Mouse (Mus musculus): ENCODE data around the gene Smc1a.
A peak's percentile ranks its signal among the peaks of the same experiment; 100 is the strongest.

Gene Smc1a

DNA sequence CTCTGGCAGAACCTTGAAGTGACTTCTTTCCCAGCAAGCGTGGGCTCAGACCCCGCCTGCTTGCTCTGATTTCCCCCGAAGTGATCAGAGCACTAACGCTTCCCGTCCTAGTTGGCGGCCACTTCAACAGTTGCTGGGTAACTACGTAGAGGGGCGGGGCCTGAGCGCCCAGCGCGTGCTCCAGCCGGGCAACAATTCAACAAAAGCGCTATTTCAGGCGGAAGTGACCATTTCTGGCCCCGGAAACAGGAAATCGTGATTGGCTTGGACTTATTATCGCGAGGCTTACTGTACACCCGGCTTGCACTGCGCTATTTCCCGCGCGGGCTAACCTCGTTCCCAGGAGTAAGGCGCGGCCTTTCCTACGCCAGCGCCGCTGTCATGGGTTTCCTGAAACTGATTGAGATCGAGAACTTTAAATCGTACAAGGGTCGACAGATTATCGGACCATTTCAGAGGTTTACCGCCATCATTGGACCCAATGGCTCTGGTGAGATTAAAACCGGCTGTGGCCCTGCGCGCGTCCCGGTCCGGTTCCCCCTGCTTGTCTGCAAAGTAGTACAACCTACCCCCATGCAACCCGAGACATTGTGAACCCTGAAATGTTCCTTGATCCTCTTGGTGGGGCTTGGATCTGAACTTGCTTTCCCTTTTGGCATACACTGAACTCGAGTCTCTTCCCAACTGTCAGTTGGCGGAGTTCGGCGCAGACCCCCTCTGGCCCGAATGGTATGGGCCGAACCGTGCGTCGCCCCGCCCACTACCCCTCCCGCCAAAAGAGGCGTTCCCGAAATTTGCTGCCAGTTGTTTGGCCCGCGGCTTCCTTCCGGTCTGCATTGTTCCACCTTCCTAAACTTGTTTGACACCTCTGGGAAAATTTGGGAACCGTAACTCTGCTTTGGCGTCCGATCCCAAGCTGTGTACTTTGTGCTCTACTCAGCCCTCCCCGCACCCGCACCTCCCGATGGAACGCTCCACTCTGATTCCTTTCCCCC, at the start of gene Smc1a, which contains the start of gene Ribc1:
TSS of gene Smc1a (plus strand) at position 278 of the 995 bp plus-strand sequence.
TSS of gene Ribc1 (minus strand) at position 145 of the 995 bp plus-strand sequence.
- peak; percentile 92 for DNase-seq

DNA sequence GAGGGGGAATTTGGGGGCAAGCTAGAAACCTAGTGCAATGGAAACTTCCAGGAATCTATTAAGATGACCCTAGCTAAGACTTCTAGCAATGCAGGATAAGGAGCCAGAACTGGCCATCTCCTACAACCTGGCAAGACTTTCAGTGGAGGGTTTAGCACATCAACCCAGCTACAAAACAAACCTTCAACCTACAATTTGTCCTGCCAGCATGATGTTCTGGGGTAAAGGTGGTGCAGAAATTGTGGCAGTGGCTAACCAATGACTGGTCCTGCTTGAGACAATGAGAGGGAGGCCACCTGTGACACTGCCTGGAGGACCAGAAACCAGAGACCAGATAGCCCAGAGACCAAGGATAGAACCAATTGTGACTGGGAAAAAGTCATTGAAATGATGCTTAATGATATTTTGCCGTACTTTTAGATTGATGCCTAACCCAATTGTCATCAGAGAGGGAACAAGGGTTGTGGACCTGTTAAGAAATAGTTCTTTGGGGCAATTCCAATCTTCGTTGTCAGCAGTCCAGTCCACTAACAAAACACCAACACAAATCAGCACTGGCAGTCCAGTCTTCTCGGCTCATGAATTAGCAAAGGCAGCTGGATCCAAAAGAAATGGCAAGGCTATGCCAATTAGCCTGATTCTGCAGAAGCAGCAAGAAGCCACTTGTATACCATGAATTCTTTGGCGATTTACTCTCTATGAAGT, 17.1 kb upstream of the Smc1a start:
- DNase-seq = no peak

DNA sequence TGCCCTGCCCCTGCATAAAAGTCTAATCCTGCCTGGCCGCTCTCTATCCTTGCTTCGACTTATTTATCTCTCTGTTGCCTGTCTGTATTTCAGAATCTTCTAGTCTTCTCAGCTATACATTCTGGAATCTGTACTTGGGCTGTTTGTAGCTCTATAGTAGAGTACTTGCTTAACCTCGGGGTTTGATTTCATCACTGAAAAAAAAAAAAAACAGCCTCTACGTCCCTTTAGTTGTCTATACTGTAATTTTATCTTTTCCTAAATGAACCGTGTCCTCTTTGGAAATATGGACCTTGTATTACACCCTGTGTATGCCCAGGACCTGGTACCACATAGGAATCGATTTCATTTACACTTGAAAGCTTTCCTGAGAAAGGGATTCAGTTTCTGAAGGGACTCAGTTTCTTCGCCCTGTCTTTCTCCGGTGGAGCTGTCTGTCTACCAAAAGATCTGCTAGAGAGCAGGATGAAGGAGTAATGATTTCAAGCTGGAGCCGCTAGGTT, 15.0 kb upstream of the Smc1a start:
- DNase-seq = no peak

DNA sequence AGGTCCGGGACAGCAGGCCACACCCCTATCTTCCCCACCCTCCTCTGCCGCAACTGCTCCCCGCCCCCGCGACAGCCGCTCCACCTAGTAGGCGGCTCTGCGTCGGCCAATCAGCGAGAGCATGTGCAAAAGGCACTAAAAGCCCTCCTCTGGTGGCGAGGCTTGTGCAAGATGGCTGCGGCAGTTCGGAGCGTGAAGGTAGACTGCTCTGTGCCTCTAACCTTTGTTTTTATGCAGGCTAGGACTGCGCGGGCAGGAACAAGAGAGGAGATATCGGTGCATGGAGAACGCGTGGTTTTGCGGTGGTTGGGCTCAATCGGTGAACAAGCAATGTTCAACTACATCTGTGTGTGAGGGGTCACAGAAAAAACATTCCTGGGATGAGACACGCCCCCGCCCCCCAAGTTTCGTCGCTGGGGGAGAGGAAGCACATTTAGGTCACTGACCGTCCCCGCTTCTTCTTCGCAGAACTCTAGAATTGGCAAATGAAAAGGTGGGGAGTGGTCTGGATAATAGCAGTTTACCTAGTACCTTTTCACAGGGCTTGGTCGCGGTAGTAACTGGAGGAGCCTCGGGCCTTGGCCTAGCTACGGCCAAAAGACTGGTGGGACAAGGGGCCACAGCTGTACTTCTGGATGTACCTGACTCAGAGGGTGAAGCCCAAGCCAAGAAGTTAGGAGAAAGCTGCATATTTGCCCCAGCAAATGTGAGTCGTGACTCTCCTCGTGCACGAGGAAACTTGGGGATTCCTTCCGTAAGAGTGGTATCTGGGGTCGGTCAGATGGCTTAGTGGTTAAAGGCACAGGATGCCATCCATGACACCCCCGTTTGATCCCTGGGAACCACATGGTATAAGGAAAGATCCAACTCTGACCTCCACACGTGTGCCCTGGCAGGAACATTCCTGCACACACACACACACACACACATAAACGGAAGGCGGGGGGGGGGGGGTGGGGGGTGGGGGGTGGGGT, 14.2 kb upstream of the Smc1a start, which contains the start of gene Hsd17b10:
TSS of gene Hsd17b10 (plus strand) at position 109 of the 974 bp plus-strand sequence.
- peak; percentile 86 for DNase-seq

DNA sequence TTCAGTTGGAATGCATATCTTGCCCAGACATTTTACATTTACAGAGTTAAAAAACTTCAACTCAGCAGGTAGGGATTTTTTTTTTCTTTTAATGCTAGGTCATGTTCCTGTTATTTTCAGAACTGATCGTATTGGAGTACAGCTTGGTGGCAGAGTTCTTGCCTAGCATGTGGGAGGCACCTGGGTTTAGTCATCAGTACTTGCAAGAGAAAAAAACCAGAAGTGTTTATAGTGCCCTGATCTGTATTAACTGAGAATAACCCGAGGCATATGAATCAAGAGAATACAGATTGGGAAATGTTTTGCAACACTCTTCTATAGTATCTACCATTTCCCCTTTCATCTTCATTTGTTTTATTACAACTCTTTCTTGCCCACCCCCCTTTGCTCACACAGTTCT, 13.4 kb upstream of the Smc1a start:
- DNase-seq = no peak

DNA sequence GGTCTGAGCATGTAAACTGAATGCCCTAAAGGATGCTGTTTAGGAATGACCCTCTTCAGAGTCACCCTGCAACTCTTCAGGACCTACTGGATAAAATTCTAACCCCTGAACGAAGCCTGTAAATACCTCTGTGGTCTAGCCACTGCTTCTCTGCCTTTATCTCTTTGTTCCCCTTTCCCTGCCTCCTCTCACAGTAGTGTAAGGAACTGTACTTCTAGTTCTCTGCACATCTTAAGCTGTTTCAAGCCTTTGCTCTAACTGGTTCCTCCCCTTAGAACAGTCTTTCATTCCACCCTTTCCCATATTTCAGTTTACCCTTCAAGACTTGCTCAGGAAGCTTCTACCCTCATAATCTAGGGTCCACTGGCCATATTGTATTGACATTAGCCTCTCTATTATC, 8.4 kb upstream of the Smc1a start:
- DNase-seq = no peak

DNA sequence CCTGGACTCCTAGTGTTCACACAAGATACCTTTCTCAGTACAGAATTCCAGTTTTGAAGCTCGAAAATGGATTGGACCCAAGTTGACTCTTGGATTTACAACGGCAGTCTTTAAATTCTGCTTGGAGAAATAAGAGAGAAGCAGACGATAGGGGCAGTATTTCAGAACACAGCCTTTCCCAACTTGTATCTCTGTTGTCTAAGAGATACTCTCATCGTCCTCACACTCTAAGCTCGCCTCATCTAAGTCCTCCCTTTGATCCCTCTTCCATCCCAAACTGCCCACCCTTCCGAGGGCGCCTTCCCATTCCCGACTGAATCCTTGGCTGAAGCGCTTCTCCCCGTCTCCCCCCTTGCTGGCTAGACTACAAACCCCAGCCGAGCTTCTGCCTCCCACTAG, 477 bp upstream of the Smc1a start:
- no peak for DNase-seq

DNA sequence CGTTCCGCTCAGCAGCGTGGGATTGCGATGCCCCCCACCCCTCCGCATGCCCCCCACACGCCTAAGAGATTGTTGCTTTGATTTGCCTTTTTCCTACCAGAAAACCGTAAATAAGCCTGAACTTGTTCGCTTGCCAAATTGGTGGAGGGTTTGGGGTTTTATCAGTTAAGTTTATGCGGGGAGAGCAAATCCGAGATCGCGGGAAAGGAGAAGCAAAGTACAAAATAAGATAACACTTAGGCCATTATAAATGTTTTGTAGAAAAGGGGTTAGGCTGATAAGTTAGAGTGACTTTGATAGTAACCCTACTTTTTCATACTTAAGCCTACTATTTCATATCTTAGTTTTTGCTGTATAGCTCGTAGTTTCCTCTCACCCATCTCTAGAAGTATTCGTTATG, 958 bp downstream of the Smc1a start:
- DNase-seq = no peak

DNA sequence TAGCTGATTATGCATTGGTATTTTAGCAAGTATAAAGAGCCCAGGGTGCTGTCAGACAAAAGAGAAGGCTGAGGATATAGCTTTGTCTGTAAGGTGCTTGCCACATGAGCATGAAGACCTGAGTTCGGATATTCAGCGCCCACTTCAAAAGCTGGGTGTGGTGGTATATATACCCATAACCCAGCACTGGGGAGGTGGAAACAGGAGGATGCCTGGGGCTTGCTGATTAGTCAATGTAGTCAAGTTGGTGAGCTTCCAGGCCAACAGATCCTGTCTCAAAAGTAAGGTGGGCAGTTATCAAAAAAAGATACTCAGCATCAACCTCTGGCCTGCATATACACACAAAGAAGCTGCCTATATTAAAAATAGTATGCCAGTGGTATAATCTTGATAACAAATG, 3.1 kb downstream of the Smc1a start:
- no peak for DNase-seq

DNA sequence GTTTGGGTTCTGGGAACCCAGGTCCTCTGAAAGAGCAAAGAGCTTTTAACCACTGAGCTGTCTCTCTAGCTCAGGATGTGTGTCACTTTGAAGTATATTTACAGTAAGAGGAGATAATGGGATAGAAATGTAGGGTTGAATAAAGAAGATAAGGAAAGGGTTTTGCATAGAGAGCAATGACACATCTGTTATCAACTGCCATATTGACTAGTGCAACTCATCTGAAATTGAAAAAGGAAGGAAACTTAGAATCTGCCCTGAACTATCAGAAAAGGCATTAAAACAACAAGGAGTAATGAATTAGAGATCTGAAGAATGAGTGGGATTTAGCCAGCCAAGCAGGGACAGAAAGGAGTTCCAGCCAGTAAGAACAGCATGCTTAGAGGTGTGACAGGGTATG, 23.6 kb downstream of the Smc1a start:
- no peak for DNase-seq

DNA sequence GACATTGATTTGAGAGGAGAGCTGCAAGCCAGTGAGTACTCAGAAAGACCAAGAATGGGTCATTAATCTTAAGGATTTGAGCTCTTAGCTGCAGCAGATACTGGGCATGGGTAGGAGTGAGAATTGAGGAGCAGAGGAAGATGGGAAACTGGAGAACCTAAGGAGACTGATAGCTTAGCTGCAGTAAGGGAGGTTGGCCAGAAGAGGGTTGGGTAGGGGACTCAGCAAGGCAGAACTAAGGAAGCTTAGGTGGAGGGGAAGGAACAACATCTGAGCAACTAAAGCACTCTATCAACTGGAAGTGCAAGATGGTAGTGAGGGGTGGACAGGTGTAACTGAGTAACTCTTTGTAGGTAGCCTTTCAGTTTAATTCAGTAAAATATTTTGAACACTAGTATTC, 31.0 kb downstream of the Smc1a start:
- DNase-seq = no peak

DNA sequence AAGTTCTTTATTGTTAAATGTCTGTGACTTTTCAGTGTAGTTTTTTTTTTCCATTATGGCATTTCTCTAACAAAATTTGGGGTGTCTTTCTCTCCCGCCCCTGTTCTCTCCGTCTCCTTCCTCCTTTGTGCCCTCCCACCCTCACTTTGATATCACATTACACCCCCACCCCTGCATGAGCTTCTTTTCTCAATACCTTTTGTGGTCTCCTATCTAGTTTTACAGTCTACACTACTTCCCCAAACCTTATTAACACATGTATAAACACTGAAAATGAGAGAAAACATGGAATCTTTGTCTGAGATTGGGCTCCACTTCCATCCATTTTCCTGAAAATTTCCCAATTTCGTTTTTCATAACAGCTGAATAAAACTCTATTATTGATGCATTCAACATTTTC, 36.3 kb downstream of the Smc1a start:
- DNase-seq = no peak

DNA sequence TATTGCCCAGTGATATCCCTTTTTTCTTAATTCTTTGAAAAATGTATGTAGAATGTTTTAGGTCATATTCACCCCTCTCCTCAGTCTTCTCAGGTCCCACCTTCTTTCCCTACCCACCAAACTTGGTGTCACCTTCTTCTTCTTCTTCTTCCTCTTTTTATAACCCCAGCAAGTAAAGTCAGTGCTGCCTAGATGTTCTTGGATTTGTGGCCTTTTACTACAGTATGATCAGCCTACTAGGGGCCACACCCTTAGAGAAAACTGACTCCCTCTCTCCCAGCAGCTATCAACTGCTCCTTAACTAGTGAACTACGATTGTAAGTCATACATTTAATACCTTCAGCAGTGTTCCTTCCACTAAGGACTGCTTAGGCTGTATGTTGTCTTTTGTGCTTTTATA, 37.9 kb downstream of the Smc1a start:
- DNase-seq = no peak

DNA sequence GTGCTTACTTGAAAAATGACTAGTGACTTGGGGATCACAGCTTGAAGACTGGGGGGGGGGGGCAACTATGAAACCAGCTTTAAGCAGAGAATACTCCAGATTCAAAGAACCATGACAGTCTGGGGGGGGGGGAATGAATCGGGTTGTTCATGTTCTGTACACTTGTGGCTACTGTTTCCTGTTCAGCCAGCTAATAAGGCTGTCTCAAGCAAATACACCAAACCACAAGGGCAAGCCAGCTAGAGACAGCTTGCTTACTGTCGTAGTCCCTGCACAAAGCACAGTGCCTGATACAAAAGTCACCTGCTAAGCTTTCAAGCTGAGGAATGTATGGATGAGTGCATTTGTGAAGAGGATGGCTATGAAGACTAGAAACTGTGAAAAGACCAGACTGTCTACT, 49.4 kb downstream of the Smc1a start:
- no peak for DNase-seq

DNA sequence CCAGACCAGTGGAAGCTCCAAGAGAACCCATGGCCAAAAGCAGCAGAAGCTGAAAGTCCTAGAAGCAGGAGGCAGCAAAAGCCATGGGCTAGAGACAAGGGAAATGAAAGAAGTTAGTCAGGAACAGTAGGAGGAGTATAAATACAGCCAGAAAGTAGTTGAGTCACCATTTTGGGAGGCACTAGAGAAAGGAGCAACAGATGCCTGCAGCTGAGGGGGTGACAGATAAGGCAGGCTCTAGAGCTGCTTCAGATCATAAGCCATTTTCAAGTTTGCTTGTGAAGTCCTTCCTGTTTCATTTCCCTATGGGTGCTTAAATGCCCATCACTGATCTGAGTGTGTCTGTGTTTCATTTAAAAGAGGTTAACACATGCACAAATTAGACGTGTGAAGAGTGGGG, 51.6 kb downstream of the Smc1a start:
- no peak for DNase-seq

DNA sequence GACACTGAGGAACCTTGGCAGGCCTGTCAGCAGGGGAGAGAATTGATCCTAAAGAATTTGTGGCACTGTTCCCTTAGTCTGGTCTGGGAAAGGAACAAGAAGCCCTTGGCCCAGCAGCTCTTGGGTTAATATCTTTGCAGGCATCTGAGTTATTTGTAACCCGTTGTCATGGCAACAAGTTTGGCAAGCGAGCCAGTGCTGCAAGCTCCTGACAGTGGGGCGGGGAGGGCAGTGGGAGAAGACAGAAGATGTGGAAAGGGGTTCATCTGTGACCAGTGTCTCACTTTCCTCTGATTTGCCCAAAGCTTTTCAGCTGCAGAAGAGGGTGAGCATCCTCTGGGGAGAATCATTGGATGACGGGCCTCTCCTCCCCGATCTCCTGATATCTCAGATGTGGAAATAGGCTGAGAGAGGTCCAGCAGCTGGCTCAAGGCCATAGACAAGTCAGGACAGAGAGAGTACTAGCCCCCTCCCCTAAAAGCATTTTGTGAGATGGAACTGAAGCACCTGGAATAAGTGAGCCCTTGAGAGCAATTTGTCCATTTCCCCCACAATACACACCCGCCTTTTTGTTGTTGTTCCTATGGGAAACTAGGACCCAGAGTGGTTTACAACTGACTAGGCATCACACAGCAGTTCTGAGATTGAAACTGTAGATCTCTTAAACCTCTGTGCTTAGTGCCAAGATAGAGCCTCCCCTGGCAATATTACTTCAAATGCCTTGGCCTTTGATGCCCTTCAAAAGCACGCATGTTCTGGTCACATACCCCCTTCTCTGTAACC, 73.8 kb downstream of the Smc1a start:
- peak; percentile 8 for DNase-seq

DNA sequence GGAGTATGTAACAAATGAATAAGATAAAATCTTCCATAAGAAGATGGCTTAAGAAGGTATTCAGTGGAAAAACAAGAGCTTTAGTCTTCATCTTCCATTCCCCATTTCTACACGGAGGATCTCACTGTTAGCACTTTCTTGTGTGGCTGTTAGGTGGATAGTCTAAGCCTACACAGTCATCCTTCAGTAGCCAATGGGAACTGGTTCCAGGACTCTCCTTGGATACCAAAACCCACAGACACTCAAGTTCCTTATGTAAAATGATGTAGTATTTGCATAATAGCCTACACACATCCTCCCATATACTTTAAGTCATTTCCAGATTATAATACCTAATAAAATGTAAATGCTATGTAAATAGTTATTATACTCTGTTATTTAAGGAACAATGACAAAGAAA, 81.3 kb downstream of the Smc1a start:
- DNase-seq = no peak

Measured in cerebellum, adult 9-11 months (tissue).